Mouse (Mus musculus) kidney, postnatal 4 days (tissue): ENCODE measurements around the gene Crb1.
"Not testable (repeated sequence)": the region's sequence is repeated elsewhere in the genome, so short reads cannot be mapped to it uniquely, and the experiment has no call there.

Source experiments
- DNase-seq, 2 experiments: peaks; one replicate each; pipeline ENCODE4 v3.0.0; 2021; ENCODE audit warnings: mixed read lengths in 2 of 2

The Crb1 gene

GRCm38 (mm10) chr1:139328286-139328685 is 48.6 kb downstream of the Crb1 start:
- DNase-seq, result no peak

- no peak for DNase-seq
These were observed 51.5 kb downstream of the Crb1 start for GRCm38 (mm10) chr1:139325378-139325777.

- peak in 1 of 2 experiments; percentile 7 for DNase-seq
These were observed 57.1 kb downstream of the Crb1 start for GRCm38 (mm10) chr1:139319798-139320197.

- DNase-seq, result peak; percentile 15 to 33
These were observed 62.5 kb downstream of the Crb1 start for GRCm38 (mm10) chr1:139314297-139314874.

DNA sequence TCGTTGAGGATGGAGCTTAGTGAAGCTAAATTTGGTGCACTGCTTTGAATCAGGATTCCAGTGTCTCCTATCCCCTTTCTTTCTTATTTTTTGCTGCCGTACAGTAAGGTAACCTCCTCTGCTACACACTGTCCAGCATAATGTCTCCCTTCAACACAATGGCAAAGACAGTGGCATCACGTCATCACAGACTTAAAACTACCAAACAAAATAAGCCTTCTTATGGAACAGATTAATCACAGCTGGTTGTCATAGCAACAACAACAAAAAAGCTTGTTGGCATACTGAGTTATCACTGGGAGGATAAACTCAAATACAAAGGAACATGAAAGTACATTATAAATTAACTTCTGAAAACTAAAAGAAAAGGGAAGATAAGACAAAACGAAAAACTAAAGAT is 68.0 kb downstream of the Crb1 start:
- no peak for DNase-seq

- not testable (repeated sequence) for DNase-seq
These were observed 74.4 kb downstream of the Crb1 start for GRCm38 (mm10) chr1:139302519-139302918.

DNA sequence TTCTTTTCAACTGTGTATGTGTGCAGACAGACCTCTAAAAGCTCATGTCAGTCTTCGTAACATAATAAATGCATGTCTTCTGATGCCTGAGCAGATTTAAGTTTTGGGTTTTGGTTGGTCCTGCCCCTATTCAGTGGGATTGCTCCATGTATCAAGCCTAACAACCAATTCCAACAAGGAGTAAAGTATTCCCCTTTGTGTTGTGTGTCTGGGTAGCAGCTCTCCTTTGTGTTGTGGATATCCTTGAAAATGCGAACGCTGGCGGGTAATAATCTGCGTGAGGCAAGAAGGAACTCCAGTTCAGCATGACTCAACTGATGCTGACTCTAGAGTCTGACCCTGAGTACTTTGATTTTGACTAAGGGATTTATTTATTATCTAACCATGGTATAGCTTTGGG is 75.1 kb downstream of the Crb1 start:
- no peak for DNase-seq

DNA sequence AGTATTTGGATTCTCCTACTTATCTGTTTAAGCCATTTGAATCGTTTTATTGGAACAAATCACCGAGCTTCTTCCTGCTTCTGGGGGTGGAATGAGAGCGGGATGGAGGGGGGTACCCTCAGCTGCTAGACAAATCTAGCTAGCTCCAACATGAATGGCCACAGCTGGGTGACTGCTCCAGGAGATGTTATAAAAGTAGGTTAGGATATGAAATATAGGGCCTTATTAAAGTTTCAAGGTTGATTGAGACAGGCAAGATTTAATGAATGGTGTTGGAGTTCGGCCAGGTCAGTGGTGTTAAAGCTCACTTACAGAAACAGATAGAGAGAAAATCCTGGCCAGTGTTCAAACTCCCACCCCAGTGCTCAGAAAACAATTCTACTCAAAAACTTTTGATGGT is 84.9 kb downstream of the Crb1 start:
- peak; percentile 15 to 21 for DNase-seq

GRCm38 (mm10) chr1:139291593-139291992 is 85.3 kb downstream of the Crb1 start:
- no peak for DNase-seq

DNA sequence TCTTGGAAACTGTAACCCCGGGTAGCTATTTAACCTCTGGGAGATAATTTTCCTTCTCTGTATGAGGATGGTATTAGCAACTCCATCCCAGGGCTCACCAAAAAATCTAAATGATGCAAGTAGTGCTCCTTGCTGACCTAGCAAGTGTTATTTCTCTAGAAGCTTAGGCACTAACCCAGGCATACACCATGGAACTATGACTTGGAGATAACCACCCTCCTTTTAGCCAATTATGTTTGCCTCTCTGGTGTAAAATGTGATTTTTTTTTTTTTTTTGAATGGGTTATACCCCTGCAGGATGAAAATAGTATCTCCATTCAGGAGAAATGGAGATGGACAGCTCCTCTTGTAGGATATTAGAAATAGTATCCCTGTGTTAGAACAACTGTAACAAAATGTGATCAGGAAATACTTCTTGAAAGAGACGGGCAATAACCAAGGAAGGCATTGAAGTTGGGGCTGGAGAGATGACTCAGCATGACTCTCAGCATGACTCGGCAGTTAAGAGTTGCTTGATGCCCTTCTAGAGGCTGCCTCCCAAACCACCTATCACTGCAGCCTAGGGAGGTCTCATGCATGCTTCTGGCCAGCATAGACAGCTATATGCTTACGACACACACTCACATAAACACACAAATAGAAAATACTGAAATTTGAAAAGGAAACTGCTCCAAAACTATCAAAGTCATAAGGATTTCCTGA is 100.1 kb downstream of the Crb1 start:
- no peak for DNase-seq

DNA sequence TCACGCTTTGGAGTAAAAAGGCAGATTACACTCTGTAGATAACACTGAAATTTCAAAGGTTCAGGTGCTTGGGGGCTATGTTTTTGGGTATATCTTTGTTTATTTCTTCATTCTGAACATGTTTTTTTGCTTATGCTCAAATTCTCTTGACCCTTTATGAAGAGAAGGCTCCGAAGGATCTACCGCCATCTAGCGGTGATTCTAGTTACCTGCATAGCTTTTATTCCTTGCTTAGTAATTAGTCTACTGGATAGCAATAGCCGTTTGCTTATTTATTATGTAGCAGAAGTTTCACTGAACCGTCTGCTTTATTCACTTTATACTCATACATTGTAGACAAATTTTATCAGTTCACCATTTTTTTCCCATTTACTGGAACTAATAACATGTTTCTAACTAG is 109.1 kb downstream of the Crb1 start:
- DNase-seq, result peak; percentile 19 to 26

DNA sequence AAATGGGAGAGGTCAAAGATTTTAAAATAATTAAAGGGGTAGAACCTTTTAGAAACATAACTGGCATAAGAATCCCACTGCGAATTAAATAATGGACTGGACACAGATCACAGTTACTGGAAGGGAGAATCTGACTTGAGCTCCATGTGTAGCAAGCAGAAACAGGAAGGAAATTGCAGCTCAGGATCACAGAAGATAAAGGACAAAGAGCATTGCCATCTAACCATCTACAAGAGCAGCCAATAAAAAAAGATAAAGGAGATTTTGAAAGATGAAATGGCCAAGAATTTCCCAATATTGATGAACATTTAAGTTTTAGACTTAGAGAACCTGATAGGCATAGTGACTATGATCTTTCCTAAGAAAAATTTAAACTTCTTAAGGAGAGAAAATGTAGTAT is 112.7 kb downstream of the Crb1 start:
- no peak for DNase-seq

DNA sequence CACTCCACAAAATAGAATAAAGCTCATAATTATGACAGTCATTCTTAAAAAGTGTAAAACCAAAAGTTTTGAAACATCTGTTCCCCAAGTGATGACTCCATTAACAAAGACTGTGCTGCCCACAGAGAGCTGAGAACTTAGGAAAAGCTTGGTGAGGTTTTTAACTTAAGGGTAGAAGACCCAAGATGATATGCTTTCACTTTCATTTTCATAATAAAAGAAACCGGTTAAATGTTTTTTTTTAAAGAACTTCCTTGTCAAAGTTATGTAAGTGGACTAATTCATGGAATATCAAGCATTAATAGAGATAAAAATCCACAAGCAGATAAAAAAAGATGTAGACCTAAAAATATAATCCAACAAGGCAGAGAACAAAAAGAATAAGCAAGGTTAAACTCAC is 113.7 kb downstream of the Crb1 start:
- DNase-seq, result no peak

GRCm38 (mm10) chr1:139255581-139255980 is 121.3 kb downstream of the Crb1 start:
- DNase-seq, result no peak

- no peak for DNase-seq
These were observed 124.9 kb downstream of the Crb1 start for GRCm38 (mm10) chr1:139252041-139252440.

DNA sequence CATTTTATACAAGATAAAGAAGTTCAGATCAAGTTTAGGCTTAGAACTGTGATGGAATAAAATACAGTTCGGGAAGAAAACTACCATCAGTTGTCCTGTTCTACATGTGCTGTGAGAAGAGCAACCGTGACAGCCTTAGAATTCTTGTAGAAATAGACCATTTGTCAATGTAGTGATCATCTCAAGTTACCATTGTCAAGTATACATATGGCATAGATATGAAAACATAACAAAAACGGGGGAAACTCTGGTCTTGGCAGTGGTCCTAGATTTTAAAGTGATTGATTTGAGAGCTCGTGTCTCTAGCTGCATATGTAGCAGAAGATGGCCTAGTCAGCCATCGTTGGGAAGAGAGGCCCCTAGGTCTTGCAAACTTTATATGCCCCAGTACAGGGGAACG is 127.7 kb downstream of the Crb1 start:
- no peak for DNase-seq

DNA sequence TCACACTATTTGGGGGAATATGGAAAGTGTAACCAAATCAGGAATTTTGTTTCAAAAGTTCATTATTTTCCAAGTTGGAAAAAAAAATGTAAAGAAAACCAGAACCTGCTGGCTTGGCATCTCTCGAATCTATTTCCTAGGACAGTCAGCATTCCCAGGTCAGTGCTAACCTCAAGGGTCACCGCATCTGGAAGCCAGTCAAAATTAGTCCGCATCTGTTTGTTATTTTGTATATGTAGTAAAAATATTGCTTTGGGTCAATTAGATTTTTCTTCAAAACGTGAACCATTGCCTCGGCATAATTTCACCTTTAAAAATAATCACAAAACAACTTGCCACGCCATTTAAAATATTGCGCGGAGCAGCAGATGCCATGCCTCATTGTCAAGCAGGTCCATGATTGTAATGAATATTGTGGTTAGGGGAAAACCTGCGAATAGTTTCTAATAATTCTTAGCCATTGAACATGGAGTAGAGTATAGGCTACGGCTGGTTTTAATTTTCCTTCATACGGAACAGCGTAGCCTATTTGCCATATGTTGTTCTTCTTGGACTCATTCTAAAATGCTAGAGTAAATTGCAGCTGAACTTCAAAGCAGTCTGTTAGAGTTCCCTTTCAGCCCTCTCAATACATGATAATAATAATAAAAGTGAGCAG is 130.0 kb downstream of the Crb1 start:
- no peak for DNase-seq

GRCm38 (mm10) chr1:139236794-139237193 is 140.1 kb downstream of the Crb1 start:
- no peak for DNase-seq

GRCm38 (mm10) chr1:139234611-139235568 is 142.0 kb downstream of the Crb1 start:
- peak; percentile 46 to 56 for DNase-seq

DNA sequence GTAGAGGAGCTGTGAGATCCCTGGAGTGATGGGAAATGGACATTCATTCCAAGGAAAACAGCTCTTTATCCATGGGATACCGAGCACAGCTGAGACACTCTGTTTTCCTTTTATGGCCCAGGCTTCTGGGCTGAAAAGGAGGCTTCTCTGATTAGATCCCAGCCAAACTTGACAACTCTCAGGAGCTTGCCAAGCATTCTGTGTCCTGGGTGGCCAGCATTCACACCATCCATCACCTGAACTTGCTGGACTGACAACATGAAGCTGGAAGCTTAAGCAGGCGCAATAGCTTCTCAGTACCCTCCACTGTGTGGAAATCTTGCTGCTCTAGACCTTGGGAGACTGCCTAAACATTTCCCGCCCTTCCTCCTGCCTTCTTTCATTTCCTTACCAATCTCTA is 144.3 kb downstream of the Crb1 start:
- DNase-seq, result peak; percentile 8 to 19

- peak in 1 of 2 experiments; percentile 4 for DNase-seq
These were observed 152.5 kb downstream of the Crb1 start for GRCm38 (mm10) chr1:139224309-139224949.

DNA sequence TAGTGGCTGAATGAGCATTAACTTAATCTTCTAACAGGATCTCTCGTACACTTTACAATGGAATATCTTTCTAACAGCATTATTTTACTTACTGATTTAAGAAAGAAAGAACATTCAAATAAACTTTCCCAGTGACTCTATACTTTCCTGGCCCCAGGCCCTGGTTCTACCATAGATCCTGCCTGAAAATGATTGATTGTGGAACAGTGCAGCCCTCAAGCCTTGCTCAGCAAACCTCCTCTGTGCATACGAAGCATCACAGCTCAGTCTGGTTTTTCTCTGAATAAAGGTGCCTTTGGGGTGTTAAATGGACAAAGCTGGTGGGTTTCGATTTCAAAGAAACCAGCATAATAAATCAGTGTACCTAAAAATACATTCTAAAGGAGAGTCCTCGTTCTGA is 153.1 kb downstream of the Crb1 start:
- DNase-seq, result no peak

DNA sequence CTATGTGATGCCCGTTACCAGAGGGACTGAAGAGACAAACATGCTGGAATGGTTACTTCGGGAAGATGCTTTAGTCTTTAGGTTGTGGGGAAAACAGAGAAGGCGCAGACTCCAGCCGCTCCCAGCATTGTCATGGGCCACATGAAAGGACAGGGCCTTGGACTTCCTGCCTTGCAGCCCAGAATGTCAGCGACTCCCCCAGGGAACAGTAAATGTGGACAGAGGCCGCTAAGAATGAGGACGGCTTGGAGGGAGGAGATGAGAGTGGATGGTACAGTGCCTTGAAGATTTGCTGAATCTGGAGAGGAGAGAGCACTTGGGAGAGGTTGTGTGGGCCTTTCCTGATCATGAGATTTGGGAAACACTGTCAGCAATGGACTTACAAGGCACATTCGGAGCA is 161.6 kb downstream of the Crb1 start:
- peak; percentile 19 to 30 for DNase-seq
